Comparison of ENCODE assay signal across 8 mouse cellular contexts in the genomic region with DNA sequence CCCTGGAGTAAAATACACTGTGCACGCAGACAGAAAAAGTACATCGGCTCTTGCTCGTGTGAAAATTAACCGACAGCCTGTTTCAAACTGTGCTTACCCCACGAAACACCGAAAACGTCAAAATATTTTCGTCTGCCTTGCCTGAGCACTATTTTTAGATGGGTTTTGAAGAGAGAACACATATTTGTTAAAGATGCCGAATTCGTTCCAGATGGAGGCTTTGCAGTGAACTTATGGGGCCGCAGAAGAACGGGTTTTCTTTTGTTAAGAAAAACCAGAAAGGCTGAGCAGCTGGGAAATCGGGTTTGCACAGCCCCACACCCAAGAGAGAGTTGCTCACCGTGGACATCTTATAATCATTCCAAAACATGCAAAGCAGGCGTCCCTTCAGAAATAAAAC.
DNase-seq lines count a peak whose midpoint lies in the region; ATAC-seq and TF ChIP-seq lines count a peak whose summit lies in the region.

No protein-coding gene starts in this region.

- DNase-seq in forebrain, embryonic 14.5 days (ENCODE audit: low spot score) = peak; percentile 78
- no peak for DNase-seq in forebrain, embryonic 11.5 days (ENCODE audit: low spot score)
- peak; percentile 26 for DNase-seq in lung, postnatal 0 days (ENCODE audit: low spot score)
- no peak for DNase-seq in lung, postnatal 10 days
- DNase-seq in hindbrain, postnatal 0 days (ENCODE audit: low spot score) = no peak
- DNase-seq in kidney, postnatal 25 days = no peak
- no peak for DNase-seq in adrenal gland, adult 2 months

- H3K27me3 ChIP-seq in forebrain, embryonic 14.5 days (replicated peaks; ENCODE audit: control insufficient read depth, insufficient read depth, low read length) = no peaks in the 10 kb centered on the region
- no peaks in the 10 kb centered on the region for H3K27me3 ChIP-seq in forebrain, embryonic 11.5 days (ENCODE audit: control insufficient read depth, insufficient read depth, low read length)
- H3K27me3 ChIP-seq in lung, postnatal 0 days (replicated peaks; ENCODE audit: insufficient read depth, low read length) = no peaks in the 10 kb centered on the region
- H3K27me3 ChIP-seq in hindbrain, postnatal 0 days (ENCODE audit: insufficient read depth, low read length) = no peaks in the 10 kb centered on the region
- H3K27me3 ChIP-seq in stomach, embryonic 14.5 days (ENCODE audit: control insufficient read depth, insufficient read depth, low read length) = no peaks in the 10 kb centered on the region

- H3K4me1 ChIP-seq in forebrain, embryonic 14.5 days (ENCODE audit: control insufficient read depth, insufficient read depth, low read length) = no peaks in the 10 kb centered on the region
- H3K4me1 ChIP-seq in forebrain, embryonic 11.5 days (replicated peaks; ENCODE audit: control insufficient read depth, insufficient read depth, low read length) = no peaks in the 10 kb centered on the region
- peaks cover 10% of the 10 kb centered on the region; the same call in 1 of the 2 replicates for H3K4me1 ChIP-seq in lung, postnatal 0 days (ENCODE audit: insufficient read depth, low read depth, low read length)
- no peaks in the 10 kb centered on the region for H3K4me1 ChIP-seq in hindbrain, postnatal 0 days (ENCODE audit: insufficient read depth, low read length)
- peaks cover 7% of the 10 kb centered on the region; the same call in 1 of the 2 replicates for H3K4me1 ChIP-seq in stomach, embryonic 14.5 days (ENCODE audit: control insufficient read depth, insufficient read depth, low read length)

- H3K4me2 ChIP-seq in forebrain, embryonic 14.5 days (ENCODE audit: low read length) = no peak overlapping the region
- H3K4me2 ChIP-seq in forebrain, embryonic 11.5 days (ENCODE audit: low read depth, low read length, severe bottlenecking) = no peak overlapping the region
- H3K4me2 ChIP-seq in lung, postnatal 0 days (replicated peaks; ENCODE audit: low read depth, low read length) = peak overlapping the region; percentile 14; the same call in 1 of the 2 replicates
- H3K4me2 ChIP-seq in hindbrain, postnatal 0 days (ENCODE audit: low read depth, low read length) = no peak overlapping the region
- peak overlapping the region; percentile 13; the same call in 1 of the 2 replicates for H3K4me2 ChIP-seq in stomach, embryonic 14.5 days (replicated peaks; ENCODE audit: low read depth, low read length)

- ATAC-seq in forebrain, embryonic 14.5 days = peak; percentile 29; the same call in 1 of the 2 replicates
- no peak for ATAC-seq in forebrain, embryonic 11.5 days (replicated peaks; ENCODE audit: low FRiP score)
- ATAC-seq in lung, postnatal 0 days = no peak
- ATAC-seq in hindbrain, postnatal 0 days = no peak
- 0 out of 2 replicates have a peak, but pooled peaks have one; percentile 20 for ATAC-seq in stomach, embryonic 14.5 days (ENCODE audit: insufficient number of reproducible peaks, insufficient read depth, low FRiP score, low read depth)

- no peak for TF ChIP-seq CTCF in lung, postnatal 0 days (IDR thresholded peaks at IDR 0.05)
- no peak for TF ChIP-seq CTCF in hindbrain, postnatal 0 days (IDR thresholded peaks at IDR 0.05; ENCODE audit: low read depth)

- 61% methylated on average over 15 of the region's 15 CpGs for WGBS in forebrain, embryonic 14.5 days
- 75% methylated on average over 15 of the region's 15 CpGs for WGBS in forebrain, embryonic 11.5 days
- 39% methylated on average over 15 of the region's 15 CpGs for WGBS in lung, postnatal 0 days
- WGBS in hindbrain, postnatal 0 days = 54% methylated on average over 15 of the region's 15 CpGs
- 34% methylated on average over 15 of the region's 15 CpGs for WGBS in stomach, embryonic 14.5 days

- no peak for TF ChIP-seq EP300 in lung, postnatal 0 days (IDR thresholded peaks at IDR 0.05)

- no peak overlapping the region for H3K4me3 ChIP-seq in forebrain, embryonic 14.5 days (ENCODE audit: low read depth, low read length)
- no peak overlapping the region for H3K4me3 ChIP-seq in forebrain, embryonic 11.5 days (ENCODE audit: low read depth, low read length)
- no peak overlapping the region for H3K4me3 ChIP-seq in lung, postnatal 0 days (ENCODE audit: low read depth, low read length)
- no peak overlapping the region for H3K4me3 ChIP-seq in hindbrain, postnatal 0 days (ENCODE audit: low read length)
- H3K4me3 ChIP-seq in stomach, embryonic 14.5 days (ENCODE audit: low read depth, low read length) = no peak overlapping the region

- H3K36me3 ChIP-seq in forebrain, embryonic 14.5 days (ENCODE audit: control insufficient read depth, insufficient read depth, low read length) = no peaks in the 10 kb centered on the region
- no peaks in the 10 kb centered on the region for H3K36me3 ChIP-seq in forebrain, embryonic 11.5 days (ENCODE audit: control insufficient read depth, insufficient read depth, low read length)
- no peaks in the 10 kb centered on the region for H3K36me3 ChIP-seq in lung, postnatal 0 days (ENCODE audit: insufficient read depth, low read length)
- no peaks in the 10 kb centered on the region for H3K36me3 ChIP-seq in hindbrain, postnatal 0 days (ENCODE audit: insufficient read depth, low read length)
- H3K36me3 ChIP-seq in stomach, embryonic 14.5 days (ENCODE audit: control insufficient read depth, insufficient read depth, low read length) = no peaks in the 10 kb centered on the region; the same call in 1 of the 2 replicates

- no peaks in the 10 kb centered on the region for H3K9me3 ChIP-seq in forebrain, embryonic 14.5 days (replicated peaks; ENCODE audit: control insufficient read depth, low read length)
- H3K9me3 ChIP-seq in forebrain, embryonic 11.5 days (ENCODE audit: control insufficient read depth, low read length) = no peaks in the 10 kb centered on the region
- H3K9me3 ChIP-seq in lung, postnatal 0 days (ENCODE audit: low read length) = no peaks in the 10 kb centered on the region
- no peaks in the 10 kb centered on the region for H3K9me3 ChIP-seq in hindbrain, postnatal 0 days (ENCODE audit: low read length)
- H3K9me3 ChIP-seq in stomach, embryonic 14.5 days (ENCODE audit: control insufficient read depth, low read depth, low read length) = no peaks in the 10 kb centered on the region

- no peak overlapping the region for H3K27ac ChIP-seq in forebrain, embryonic 14.5 days (ENCODE audit: low read depth, low read length)
- no peak overlapping the region for H3K27ac ChIP-seq in forebrain, embryonic 11.5 days (ENCODE audit: low read depth, low read length)
- H3K27ac ChIP-seq in lung, postnatal 0 days (ENCODE audit: low read length) = peak overlapping the region; percentile 76
- H3K27ac ChIP-seq in hindbrain, postnatal 0 days = peak overlapping the region; percentile 15; the same call in 1 of the 2 replicates
- peak overlapping the region; percentile 92 for H3K27ac ChIP-seq in stomach, embryonic 14.5 days (ENCODE audit: low read length)

- no peak overlapping the region for H3K9ac ChIP-seq in forebrain, embryonic 14.5 days (ENCODE audit: low read length)
- no peak overlapping the region for H3K9ac ChIP-seq in forebrain, embryonic 11.5 days (ENCODE audit: low read length)
- H3K9ac ChIP-seq in lung, postnatal 0 days (replicated peaks; ENCODE audit: low read depth) = no peak overlapping the region
- H3K9ac ChIP-seq in hindbrain, postnatal 0 days (replicated peaks; ENCODE audit: low read length) = no peak overlapping the region
- no peak overlapping the region for H3K9ac ChIP-seq in stomach, embryonic 14.5 days (replicated peaks; ENCODE audit: low read depth, low read length)

Comparison
In these comparisons a context has a peak if more than half of its experiments do, and no peak if none do; other contexts are left out.
1. ATAC-seq: peak in forebrain, embryonic 14.5 days (single experiment) and stomach, embryonic 14.5 days (single experiment); none in forebrain, embryonic 11.5 days (single experiment), lung, postnatal 0 days (single experiment) and hindbrain, postnatal 0 days (single experiment).
2. DNase-seq: peak in forebrain, embryonic 14.5 days (single experiment) and lung, postnatal 0 days (single experiment); none in forebrain, embryonic 11.5 days (single experiment), lung, postnatal 10 days (single experiment), hindbrain, postnatal 0 days (single experiment), kidney, postnatal 25 days (0 of 2) and adrenal gland, adult 2 months (single experiment).
3. H3K27ac ChIP-seq: peak in lung, postnatal 0 days (single experiment), hindbrain, postnatal 0 days (single experiment) and stomach, embryonic 14.5 days (single experiment); none in forebrain, embryonic 14.5 days (single experiment) and forebrain, embryonic 11.5 days (single experiment).
4. H3K4me2 ChIP-seq: peak in lung, postnatal 0 days (single experiment) and stomach, embryonic 14.5 days (single experiment); none in forebrain, embryonic 14.5 days (single experiment), forebrain, embryonic 11.5 days (single experiment) and hindbrain, postnatal 0 days (single experiment).